Mouse (Mus musculus): ENCODE data around the gene Entpd3.

- TF ChIP-seq CTCF (IDR thresholded peaks at IDR 0.05; ENCODE audit: low read depth, low read length): no peak
- TF ChIP-seq POLR2A (IDR thresholded peaks at IDR 0.05; ENCODE audit: insufficient read depth, low read length): peak; percentile 49
- TF ChIP-seq EP300 (IDR thresholded peaks at IDR 0.05; ENCODE audit: insufficient read depth, low read depth, low read length): 0 out of 2 replicates have a peak, but pooled peaks have one; percentile 27
Observed at GRCm38 (mm10) chr9:120577133-120577651, 37.6 kb downstream of the Entpd3 start.
